9 mouse cellular contexts compared by ENCODE assay signal in the genomic region with DNA sequence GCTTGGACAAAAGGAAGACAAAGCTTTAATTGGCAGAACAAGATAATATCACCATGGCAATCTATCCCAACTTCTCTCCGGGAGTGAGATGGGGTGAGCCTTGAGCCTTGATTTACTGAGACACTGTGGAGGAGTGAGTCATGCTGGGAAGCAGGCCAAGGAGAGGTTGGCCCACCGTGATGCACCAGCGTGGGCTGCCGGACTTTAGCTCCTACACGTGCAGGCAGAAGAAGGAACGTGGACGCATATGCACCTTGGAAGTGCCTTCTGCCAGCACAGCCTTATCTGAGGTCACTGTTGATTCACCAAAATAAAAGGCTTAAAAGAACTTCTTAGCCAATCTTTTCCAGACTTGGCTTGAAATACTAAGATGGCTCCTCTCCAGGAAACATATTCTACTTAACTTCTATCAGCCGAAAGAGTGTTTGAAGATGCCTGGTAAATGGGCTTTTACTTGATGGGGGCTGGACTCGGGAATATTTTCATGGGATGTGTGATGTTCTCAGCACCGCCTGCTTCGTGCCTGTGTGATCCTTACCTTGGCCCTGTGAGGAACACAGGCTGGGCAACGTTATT.
DNase-seq lines count a peak whose midpoint lies in the region; ATAC-seq and TF ChIP-seq lines count a peak whose summit lies in the region.
"Had no signal": no experiment of that assay in that cellular context is flagged by ENCODE, and none has a peak within 500 bp of the region (broad histone marks: within the 10 kb centered on the region; RNA-seq: fewer than 3 reads in every experiment).

No protein-coding gene starts in this region.

- no peak overlapping the region for H3K4me3 ChIP-seq in lung, embryonic 14.5 days (ENCODE audit: low read depth, low read length)

- H3K9me3 ChIP-seq in lung, embryonic 14.5 days (ENCODE audit: low read depth, low read length) = no peaks in the 10 kb centered on the region

- H3K36me3 ChIP-seq in lung, embryonic 14.5 days (ENCODE audit: insufficient read depth) = peaks cover 17% of the 10 kb centered on the region; the same call in 1 of the 2 replicates

- DNase-seq in cerebellum, postnatal 10 days = peak; percentile 71 to 74
- peak; percentile 69 for DNase-seq in lung, embryonic 14.5 days
- no peak for DNase-seq in lung, postnatal 25 days (ENCODE audit: low spot score)
- DNase-seq in gastrocnemius, postnatal 14 days = peak; percentile 39
- DNase-seq in right cerebral cortex, postnatal 14 days = peak; percentile 50
- no peak for DNase-seq in spleen, postnatal 36 days (ENCODE audit: low spot score in 2 of 2)

- no peak overlapping the region for H3K9ac ChIP-seq in lung, embryonic 14.5 days

- no peaks in the 10 kb centered on the region for H3K4me1 ChIP-seq in lung, embryonic 14.5 days (ENCODE audit: insufficient read depth)

- H3K4me2 ChIP-seq in lung, embryonic 14.5 days = no peak overlapping the region

- WGBS in lung, embryonic 14.5 days = 52% methylated on average over 12 of the region's 12 CpGs

- ATAC-seq in cerebellum, adult (ENCODE audit: insufficient number of reproducible peaks, low FRiP score, low TSS enrichment) = no peak
- ATAC-seq in lung, embryonic 14.5 days (ENCODE audit: insufficient read depth) = peak; percentile 60
- ATAC-seq in erythroblast, adult 5-6 weeks (replicated peaks; ENCODE audit: low FRiP score, poor library complexity, severe bottlenecking) = no peak
- ATAC-seq: inflammation-experienced regulatory T-cells, adult 6 months had no signal

- no peak for TF ChIP-seq CTCF in lung, embryonic 14.5 days (IDR thresholded peaks at IDR 0.05; ENCODE audit: low read depth)

- no peaks in the 10 kb centered on the region for H3K27me3 ChIP-seq in lung, embryonic 14.5 days (ENCODE audit: insufficient read depth, low read length)

- peak overlapping the region; percentile 25; the same call in 1 of the 2 replicates for H3K27ac ChIP-seq in lung, embryonic 14.5 days (ENCODE audit: low read depth)

- intact Hi-C loops in gastrocnemius, postnatal 14 days (cut with DNase I; ENCODE audit: low total_unique reads) = loop anchor here (5.0 kb wide), 1 partner anchor 110 kb away; no protein-coding TSS in a partner anchor

Comparison
In these comparisons a context has a peak if more than half of its experiments do, and no peak if none do; other contexts are left out.
1. DNase-seq: peak in cerebellum, postnatal 10 days (2 of 2), lung, embryonic 14.5 days (single experiment), gastrocnemius, postnatal 14 days (single experiment) and right cerebral cortex, postnatal 14 days (single experiment); none in lung, postnatal 25 days (single experiment) and spleen, postnatal 36 days (0 of 2).